Mouse (Mus musculus) urinary bladder, postnatal 0 days (tissue): Measurements from ENCODE around the gene Pnck. TPM values are rescaled to one million over a fixed set of nuclear protein-coding genes. Genes with fewer than 3 reads are reported as not detected.

Experiments
- polyA plus RNA-seq: library from polyadenylated mRNA; unstranded; fragments of >200 nt; fragmentation: Nextera tagmentation; extraction: Ambion mirVana; gene quantifications from 2 replicates; pipeline ENCODE4 v1.2.1, GENCODE M21; 2015

The Pnck gene
- polyA plus RNA-seq, result 135 and 159 TPM in 2 replicates

GRCm38 (mm10) chrX:73659575-73660283 is at the start of gene Pnck:
TSS of gene Pnck (minus strand) at chrX:73660117.

GRCm38 (mm10) chrX:73672879-73673618 is 13.1 kb upstream of the Pnck start, which contains the start of gene Slc6a8:
TSS of gene Slc6a8 (plus strand) at chrX:73673150.

GRCm38 (mm10) chrX:73639255-73639675 is 20.7 kb downstream of the Pnck start, which contains the start of gene Dusp9:
TSS of gene Dusp9 (plus strand) at chrX:73639419.

Other genes with a start within 250 kb of the Pnck start
- gene Zfp92, start 249.0 kb downstream of the Pnck start, polyA plus RNA-seq, result 0.04 and 0.05 TPM in 2 replicates
- gene Trex2, start 224.8 kb downstream of the Pnck start, polyA plus RNA-seq, result 11.7 and 13.1 TPM in 2 replicates
- gene Haus7, start 201.1 kb downstream of the Pnck start, polyA plus RNA-seq, result 42.9 and 47.3 TPM in 2 replicates
- 364 and 471 TPM in 2 replicates for gene Bgn, start 176.5 kb downstream of the Pnck start, polyA plus RNA-seq
- 0.86 and 1.4 TPM in 2 replicates for gene Atp2b3, start 157.0 kb downstream of the Pnck start, polyA plus RNA-seq
- gene Dusp9, start 20.7 kb downstream of the Pnck start, polyA plus RNA-seq, result 8.1 and 8.2 TPM in 2 replicates
- 7.3 and 9.2 TPM in 2 replicates for gene Slc6a8, start 13.0 kb upstream of the Pnck start, polyA plus RNA-seq
- 248 and 249 TPM in 2 replicates for gene Bcap31, start 56.1 kb upstream of the Pnck start, polyA plus RNA-seq
- gene Abcd1, start 56.5 kb upstream of the Pnck start, polyA plus RNA-seq, result 14.5 and 18.4 TPM in 2 replicates
- gene Plxnb3, start 97.0 kb upstream of the Pnck start, polyA plus RNA-seq, result 0.11 and 0.16 TPM in 2 replicates
- gene Srpk3, start 114.3 kb upstream of the Pnck start, polyA plus RNA-seq, result 1.3 and 1.7 TPM in 2 replicates
- gene Idh3g, start 126.8 kb upstream of the Pnck start, polyA plus RNA-seq, result 146 and 154 TPM in 2 replicates
- 258 and 286 TPM in 2 replicates for gene Ssr4, start 126.9 kb upstream of the Pnck start, polyA plus RNA-seq
- 0.34 and 0.37 TPM in 2 replicates for gene Pdzd4, start 164.9 kb upstream of the Pnck start, polyA plus RNA-seq
- gene Avpr2, start 232.0 kb upstream of the Pnck start, polyA plus RNA-seq, result 0.06 TPM in 1 of 2 replicates, not detected in the other
- 4.1 and 5.6 TPM in 2 replicates for gene L1cam, start 236.0 kb upstream of the Pnck start, polyA plus RNA-seq